Mouse (Mus musculus) T-cell, adult 2 months (primary cell): ENCODE measurements around the gene Xpa.

Experiments
- DNase-seq: peaks from one replicate; pipeline ENCODE4 v3.0.0; 2022; ENCODE audit warnings: low spot score

Gene Xpa

DNA sequence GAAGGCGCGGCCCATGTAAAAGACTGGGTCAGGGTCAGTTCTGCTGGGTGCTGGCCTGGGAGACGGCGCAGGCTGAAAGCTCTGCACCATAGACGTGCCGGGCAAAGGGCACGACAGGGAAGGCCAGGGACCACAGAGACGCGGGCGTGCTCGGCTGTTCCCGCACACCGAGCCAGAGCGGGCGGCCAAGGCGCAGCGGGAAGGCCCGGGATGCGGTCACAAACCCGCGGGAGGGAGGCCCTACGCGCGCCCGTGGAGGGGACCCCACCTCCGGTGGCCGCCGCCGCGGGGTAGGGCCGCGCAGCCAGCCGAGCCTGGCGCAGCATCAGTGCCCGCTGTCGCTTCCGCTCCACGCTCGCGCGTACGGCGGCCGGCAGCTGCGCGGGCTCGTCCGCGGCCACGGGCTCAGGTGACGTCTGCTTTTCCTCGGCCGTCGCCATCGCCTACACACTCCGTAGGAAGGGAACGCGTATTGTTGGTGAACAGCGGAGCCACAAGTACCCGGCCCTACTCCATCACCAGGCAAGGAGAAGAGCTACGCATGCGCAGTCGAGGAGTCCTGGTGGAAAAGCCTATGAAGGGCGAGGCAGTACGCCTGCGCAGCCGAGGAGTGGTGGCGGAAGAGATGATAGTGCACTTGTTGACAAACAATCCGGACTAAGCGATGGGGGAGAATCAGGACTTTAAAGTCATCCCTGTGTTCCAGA, at the start of gene Xpa:
Xpa (minus strand) TSS at position 531 of the 707 bp plus-strand sequence.
- peak; percentile 94 for DNase-seq

DNA sequence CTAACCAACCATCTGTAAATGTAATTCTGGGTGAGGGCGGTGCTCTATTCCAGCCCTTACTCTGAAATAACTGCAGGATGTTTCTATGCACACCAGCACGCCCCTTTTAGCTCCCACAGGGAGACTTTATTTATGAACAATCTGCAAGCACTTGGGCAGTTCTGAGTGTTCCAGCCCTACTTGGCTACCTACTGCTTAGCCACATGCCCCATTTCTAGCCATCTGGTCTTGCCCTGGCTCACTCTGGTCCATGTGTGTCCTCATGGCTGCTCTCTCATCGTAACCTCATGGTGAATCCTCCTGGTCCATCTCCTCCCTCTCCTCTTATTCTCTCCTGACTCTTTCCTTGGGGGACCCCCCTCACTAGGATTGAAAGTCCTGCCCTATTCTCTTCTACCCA, 39.8 kb upstream of the Xpa start:
- DNase-seq: no peak

GRCm38 (mm10) chr4:46234739-46235138, 38.6 kb upstream of the Xpa start:
- DNase-seq: no peak

DNA sequence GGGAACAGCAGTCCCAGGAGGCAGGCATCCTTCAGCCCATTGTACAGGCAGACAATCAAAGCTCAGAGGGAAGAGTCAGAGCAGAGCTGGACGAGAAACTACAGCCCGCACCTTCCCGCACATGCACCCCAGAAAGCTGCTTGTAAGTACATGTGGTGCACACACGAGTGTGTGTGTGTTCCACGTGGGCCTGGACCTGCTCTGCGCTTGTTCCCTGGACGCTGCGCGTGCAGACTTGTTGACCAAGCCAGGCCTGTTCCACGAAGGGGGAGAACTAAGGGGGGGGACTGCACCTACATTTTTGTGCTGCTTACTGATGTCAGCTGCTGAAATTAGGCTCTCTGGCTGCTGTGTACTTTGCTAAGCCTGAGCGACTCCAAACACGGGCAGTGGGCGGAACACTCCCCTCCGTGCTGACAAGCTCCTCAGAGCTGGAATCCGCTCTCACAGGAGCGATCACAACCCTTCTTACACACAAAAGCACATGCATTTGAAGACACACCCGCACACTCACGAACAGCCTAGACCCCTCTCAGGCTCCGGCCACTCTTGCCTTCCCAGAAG, 30.9 kb upstream of the Xpa start:
- no peak for DNase-seq

DNA sequence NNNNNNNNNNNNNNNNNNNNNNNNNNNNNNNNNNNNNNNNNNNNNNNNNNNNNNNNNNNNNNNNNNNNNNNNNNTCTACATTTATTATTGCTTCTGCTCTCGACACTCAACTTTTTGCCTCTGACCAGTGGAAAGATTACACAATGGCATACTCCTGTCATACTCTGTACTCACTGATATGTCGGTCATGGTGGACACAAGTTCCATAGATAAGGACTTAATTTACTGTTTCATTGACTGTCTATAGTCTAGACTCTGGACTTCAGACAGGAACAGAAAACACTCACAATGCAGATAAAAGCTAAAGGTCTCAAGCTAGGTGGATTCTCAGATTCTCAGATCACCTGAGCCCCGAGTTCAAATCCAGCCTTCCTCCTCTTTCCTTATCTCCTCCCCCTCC, 25.0 kb upstream of the Xpa start:
- no peak for DNase-seq

- no peak for DNase-seq
Observed at GRCm38 (mm10) chr4:46202562-46203126, 6.5 kb upstream of the Xpa start.

DNA sequence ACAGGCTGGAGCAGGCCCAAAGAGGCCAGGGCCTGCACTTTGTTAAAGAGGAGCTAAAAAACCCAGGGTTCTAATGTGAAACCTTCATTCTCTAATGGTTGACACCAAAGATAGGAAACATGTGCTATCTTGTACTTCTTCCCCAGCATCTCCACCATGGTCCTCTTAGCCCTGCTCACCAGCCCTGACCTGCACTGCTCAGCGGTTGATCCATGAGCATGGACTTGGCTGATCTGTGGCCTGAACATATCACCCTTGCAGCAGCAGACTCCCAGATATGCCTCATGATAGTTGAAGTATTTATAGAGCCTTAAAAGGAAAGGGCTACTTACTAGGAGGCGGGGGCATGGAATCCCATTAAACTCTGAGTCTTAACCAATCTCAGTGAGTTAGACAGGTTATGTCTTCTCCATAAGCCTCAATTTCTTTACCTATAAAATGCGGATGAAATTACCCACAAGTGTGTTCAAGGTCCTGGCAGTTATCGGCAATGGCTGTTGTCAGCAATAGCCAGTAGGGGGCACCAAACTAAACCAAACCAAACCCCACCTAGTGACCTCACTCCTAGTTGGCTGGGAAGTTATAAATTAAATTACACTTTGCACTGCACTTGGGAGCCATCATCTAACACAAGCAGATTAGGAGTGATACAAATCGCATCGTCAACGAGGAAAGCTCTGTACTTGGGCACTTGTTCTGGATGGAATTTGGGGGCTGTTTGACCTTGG, 5.9 kb upstream of the Xpa start:
- peak; percentile 66 for DNase-seq

GRCm38 (mm10) chr4:46198064-46198463, 2.0 kb upstream of the Xpa start:
- no peak for DNase-seq

- no peak for DNase-seq
Observed at GRCm38 (mm10) chr4:46196513-46196912, 402 bp upstream of the Xpa start.

DNA sequence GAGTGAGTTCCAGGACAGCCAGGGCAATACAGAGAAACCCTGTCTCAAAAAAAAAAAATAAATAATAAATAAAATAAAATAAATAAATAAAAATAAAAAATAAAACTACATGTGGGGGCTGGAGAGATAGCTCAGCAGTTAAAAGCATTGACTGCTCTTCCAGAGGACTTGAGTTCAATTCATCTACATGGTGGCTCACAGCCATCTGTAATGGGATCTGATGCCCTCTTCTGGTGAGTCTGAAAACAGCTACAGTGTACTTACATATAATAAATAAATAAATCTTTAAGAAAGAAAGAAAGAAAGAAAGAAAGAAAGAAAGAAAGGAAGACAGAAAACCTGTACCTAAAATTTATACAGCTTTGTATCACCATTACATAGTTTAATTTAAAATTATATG, 4.1 kb downstream of the Xpa start:
- DNase-seq: peak; percentile 52

GRCm38 (mm10) chr4:46186466-46186865, 9.6 kb downstream of the Xpa start:
- DNase-seq: no peak

DNA sequence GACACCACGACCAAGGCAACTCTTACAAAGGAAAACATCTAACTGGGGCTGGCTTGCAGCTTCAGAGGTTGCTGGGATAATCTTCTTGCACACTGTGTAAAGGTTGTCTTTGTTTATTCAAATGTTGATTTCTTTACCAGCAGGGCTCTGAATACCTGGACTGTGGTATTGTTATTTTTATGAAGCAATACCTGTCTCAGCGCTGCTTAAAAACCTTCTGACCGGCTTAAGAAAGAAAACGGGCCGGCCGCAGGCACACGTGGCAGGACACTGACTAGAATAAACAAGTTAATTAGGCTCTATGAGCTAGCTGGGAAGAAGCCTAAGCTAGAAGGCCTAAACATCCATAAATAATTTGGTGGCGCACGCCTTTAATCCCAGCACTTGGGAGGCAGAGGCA, 10.2 kb downstream of the Xpa start:
- no peak for DNase-seq

- DNase-seq: no peak
Observed at GRCm38 (mm10) chr4:46185423-46185822, 10.7 kb downstream of the Xpa start.

GRCm38 (mm10) chr4:46182181-46182580, 13.9 kb downstream of the Xpa start:
- DNase-seq: peak; percentile 42

GRCm38 (mm10) chr4:46181168-46181567, 14.9 kb downstream of the Xpa start:
- DNase-seq: no peak

- no peak for DNase-seq
Observed at GRCm38 (mm10) chr4:46177496-46177895, 18.6 kb downstream of the Xpa start.

DNA sequence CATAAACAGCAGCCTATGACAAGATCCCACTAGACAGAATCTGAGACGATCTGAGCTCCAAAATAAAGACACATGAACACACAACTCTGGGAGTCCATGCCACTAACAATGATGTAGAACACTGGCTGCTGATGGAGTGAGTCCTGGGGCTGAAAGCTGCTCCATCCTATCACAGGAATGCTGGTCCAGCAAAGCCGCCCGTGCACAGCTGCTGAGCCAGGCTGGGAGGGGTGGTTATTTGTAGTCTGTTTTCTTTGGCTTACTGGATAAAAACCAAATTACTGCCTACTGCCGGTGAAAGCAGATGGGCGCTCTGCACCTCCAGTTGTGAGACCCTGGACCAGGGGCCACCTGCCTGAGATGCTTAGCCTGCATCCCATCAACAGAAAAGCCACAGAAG, 19.1 kb downstream of the Xpa start:
- DNase-seq: no peak

GRCm38 (mm10) chr4:46176313-46176712, 19.8 kb downstream of the Xpa start:
- DNase-seq: no peak

DNA sequence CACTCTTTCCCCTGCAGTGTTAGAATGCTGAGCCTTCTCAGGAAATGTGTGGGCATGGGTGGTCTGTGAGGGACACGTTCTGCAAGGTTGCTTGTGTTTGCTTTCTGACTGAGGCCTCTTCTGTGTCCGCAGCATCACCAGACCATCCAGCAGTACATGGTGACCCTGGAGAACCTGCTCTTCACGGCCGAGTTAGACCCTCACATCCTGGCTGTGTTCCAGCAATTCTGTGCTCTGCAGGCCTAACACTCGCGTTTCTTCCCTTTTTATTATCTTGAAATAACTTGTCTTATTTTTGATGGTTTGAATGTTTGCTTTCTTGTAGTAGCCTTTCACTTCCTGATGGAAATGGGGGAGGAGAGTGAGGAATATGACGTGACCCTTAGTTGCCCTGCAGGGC, 24.4 kb downstream of the Xpa start:
- no peak for DNase-seq

- no peak for DNase-seq
Observed at GRCm38 (mm10) chr4:46165831-46166230, 30.3 kb downstream of the Xpa start.

- peak; percentile 13 for DNase-seq
Observed at GRCm38 (mm10) chr4:46164027-46164426, 32.1 kb downstream of the Xpa start.

DNA sequence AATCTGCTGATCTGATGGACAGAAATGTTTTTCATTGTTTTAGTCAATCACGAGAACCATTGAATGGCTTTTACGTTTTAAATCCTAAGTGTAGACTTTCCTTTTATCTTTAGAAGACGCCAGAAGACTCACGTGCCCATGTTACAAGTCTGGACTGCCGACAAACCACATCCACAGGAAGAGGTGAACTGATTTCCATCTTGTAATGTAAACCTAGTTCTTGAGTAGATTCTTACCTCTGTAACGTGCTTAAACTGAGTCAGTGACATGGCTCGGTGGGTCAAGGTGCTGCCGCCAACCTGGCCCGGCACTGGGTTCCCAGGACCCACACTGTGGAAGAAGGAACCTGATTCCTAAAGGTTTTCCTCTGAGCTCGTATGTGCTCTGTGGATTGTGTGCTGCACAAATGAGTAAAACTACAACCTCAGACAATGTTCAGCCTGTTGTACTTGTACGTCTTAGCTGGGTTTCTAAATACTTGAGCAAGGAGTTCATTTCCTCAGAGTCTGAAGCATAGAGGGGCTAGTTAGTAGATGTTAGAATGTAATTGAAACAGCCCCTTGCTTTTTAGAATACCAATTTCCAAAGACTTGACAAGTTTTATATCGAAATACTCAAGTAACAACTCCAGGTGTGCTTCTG, 44.1 kb downstream of the Xpa start:
- peak; percentile 80 for DNase-seq

- DNase-seq: no peak
Observed at GRCm38 (mm10) chr4:46146881-46147280, 49.2 kb downstream of the Xpa start.
